Comparison of ENCODE assay signal across 8 mouse cellular contexts in the genomic region with DNA sequence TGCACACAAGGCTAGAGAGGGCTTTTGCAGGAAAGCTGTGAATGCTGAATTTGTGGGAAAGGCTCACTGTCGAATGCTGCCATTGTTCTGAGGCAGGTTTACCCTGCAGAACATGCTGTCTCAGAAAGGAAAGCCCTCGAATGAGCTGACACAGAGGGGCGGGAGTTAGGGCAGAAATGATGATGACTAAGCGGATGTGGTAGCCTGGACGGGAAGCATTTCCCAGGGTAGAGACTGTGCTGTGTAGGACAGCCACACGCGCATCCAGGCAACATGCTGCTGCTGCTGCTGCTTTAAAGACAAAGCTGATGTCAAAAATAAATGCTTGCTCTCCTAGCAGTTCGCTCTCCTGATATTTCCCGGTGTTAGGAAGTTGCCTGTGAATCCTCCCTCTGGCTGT. TPM values are rescaled to one million over a fixed set of nuclear protein-coding genes. Genes with fewer than 3 reads are reported as not detected.
A peak's percentile ranks its signal among the peaks of the same experiment; 100 is the strongest.
DNase-seq lines count a peak whose midpoint lies in the region; ATAC-seq and TF ChIP-seq lines count a peak whose summit lies in the region.

No protein-coding gene starts in this region.

- H3K9me3 ChIP-seq in heart, embryonic 11.5 days (replicated peaks; ENCODE audit: control insufficient read depth, low read length), result no peaks in the 10 kb centered on the region
- no peaks in the 10 kb centered on the region for H3K9me3 ChIP-seq in MEL (replicated peaks; ENCODE audit: insufficient read depth, low read length)
- no peaks in the 10 kb centered on the region for H3K9me3 ChIP-seq in embryonic facial prominence, embryonic 11.5 days (replicated peaks; ENCODE audit: control insufficient read depth, low read length)
- H3K9me3 ChIP-seq in liver, embryonic 13.5 days (replicated peaks), result no peaks in the 10 kb centered on the region

- no peak for TF ChIP-seq EP300 in MEL (IDR thresholded peaks at IDR 0.05; ENCODE audit: low read depth in 1 of 2, low read length in 2 of 2)

- TF ChIP-seq CTCF in MEL (IDR thresholded peaks at IDR 0.05 in 2 of 3, conservative IDR thresholded peaks at IDR 0.05 in 1 of 3; ENCODE audit: control insufficient read depth in 1 of 3, insufficient read depth in 1 of 3, low read depth in 2 of 3, low read length in 3 of 3, poor library complexity in 1 of 3, severe bottlenecking in 1 of 3), result no peak

- no peak for TF ChIP-seq RAD21 in MEL (IDR thresholded peaks at IDR 0.05; ENCODE audit: low read depth, low read length)

- no peak overlapping the region for H3K4me2 ChIP-seq in heart, embryonic 11.5 days
- H3K4me2 ChIP-seq in embryonic facial prominence, embryonic 11.5 days (ENCODE audit: low read depth, low read length), result no peak overlapping the region
- no peak overlapping the region for H3K4me2 ChIP-seq in liver, embryonic 13.5 days

- peak; percentile 62 for DNase-seq in heart, adult 8-10 months (ENCODE audit: low spot score)
- DNase-seq in MEL (ENCODE audit: low read depth, low spot score), result peak; percentile 28
- peak; percentile 13 for DNase-seq in embryonic facial prominence, embryonic 11.5 days (ENCODE audit: low spot score)
- peak; percentile 19 for DNase-seq in liver, embryonic 13.5 days
- peak; percentile 18 for DNase-seq in retina, embryonic 14.5 days (ENCODE audit: low spot score)
- DNase-seq in frontal cortex, postnatal 36 days (ENCODE audit: low spot score in 2 of 2), result no peak

- no peak for TF ChIP-seq POLR2A in MEL (IDR thresholded peaks at IDR 0.05; ENCODE audit: control insufficient read depth in 1 of 2, insufficient read depth in 1 of 2, low read depth in 1 of 2, low read length in 2 of 2, poor library complexity in 1 of 2)

- no peak overlapping the region for H3K9ac ChIP-seq in heart, embryonic 11.5 days (ENCODE audit: low read depth, low read length)
- H3K9ac ChIP-seq in MEL (ENCODE audit: control insufficient read depth, low read depth, low read length, poor library complexity, severe bottlenecking), result no peak overlapping the region
- no peak overlapping the region for H3K9ac ChIP-seq in embryonic facial prominence, embryonic 11.5 days (replicated peaks; ENCODE audit: low read length)
- no peak overlapping the region for H3K9ac ChIP-seq in liver, embryonic 13.5 days

- H3K4me1 ChIP-seq in heart, embryonic 11.5 days (ENCODE audit: control insufficient read depth, insufficient read depth, low read length), result no peaks in the 10 kb centered on the region
- H3K4me1 ChIP-seq in MEL (ENCODE audit: control insufficient read depth in 1 of 2, insufficient read depth in 2 of 2, low read length in 2 of 2), result no peaks in the 10 kb centered on the region
- no peaks in the 10 kb centered on the region for H3K4me1 ChIP-seq in embryonic facial prominence, embryonic 11.5 days (ENCODE audit: control insufficient read depth, insufficient read depth, low read length)
- H3K4me1 ChIP-seq in liver, embryonic 13.5 days (replicated peaks), result peaks cover 7% of the 10 kb centered on the region; the same call in 1 of the 2 replicates

- H3K79me2 ChIP-seq in MEL (ENCODE audit: control insufficient read depth, insufficient read depth, low read length, poor library complexity), result no peaks in the 10 kb centered on the region

- no peak for ATAC-seq in heart, embryonic 11.5 days (replicated peaks; ENCODE audit: insufficient number of reproducible peaks, low FRiP score, low TSS enrichment)
- no peak for ATAC-seq in embryonic facial prominence, embryonic 11.5 days (replicated peaks; ENCODE audit: insufficient number of reproducible peaks, low FRiP score, low TSS enrichment, low read depth)
- ATAC-seq in liver, embryonic 13.5 days (ENCODE audit: low read depth), result peak; percentile 64; the same call in 1 of the 2 replicates
- ATAC-seq in erythroblast, adult 5-6 weeks (replicated peaks; ENCODE audit: low FRiP score, poor library complexity, severe bottlenecking), result no peak

- no peak overlapping the region for H3K27ac ChIP-seq in heart, embryonic 11.5 days (ENCODE audit: low read depth, low read length)
- H3K27ac ChIP-seq in MEL (ENCODE audit: control insufficient read depth, low read depth, low read length), result no peak overlapping the region
- no peak overlapping the region for H3K27ac ChIP-seq in embryonic facial prominence, embryonic 11.5 days (replicated peaks; ENCODE audit: low read depth, low read length)
- H3K27ac ChIP-seq in liver, embryonic 13.5 days, result no peak overlapping the region; the same call in 1 of the 2 replicates

- no peak overlapping the region for H3K4me3 ChIP-seq in heart, embryonic 11.5 days (ENCODE audit: low read depth, low read length)
- H3K4me3 ChIP-seq in MEL (ENCODE audit: control insufficient read depth in 1 of 2, insufficient read depth in 1 of 2, low read depth in 2 of 2, low read length in 2 of 2), result no peak overlapping the region
- no peak overlapping the region for H3K4me3 ChIP-seq in embryonic facial prominence, embryonic 11.5 days (ENCODE audit: low read depth, low read length)
- no peak overlapping the region for H3K4me3 ChIP-seq in liver, embryonic 13.5 days (replicated peaks)

- WGBS in heart, embryonic 11.5 days (ENCODE audit: insufficient replicate concordance), result 51% methylated on average over 9 of the region's 9 CpGs
- WGBS in embryonic facial prominence, embryonic 11.5 days, result 41% methylated on average over 9 of the region's 9 CpGs
- 20% methylated on average over 9 of the region's 9 CpGs for WGBS in liver, embryonic 13.5 days (ENCODE audit: insufficient replicate concordance)

- H3K27me3 ChIP-seq in heart, embryonic 11.5 days (ENCODE audit: control insufficient read depth, insufficient read depth, low read length), result no peaks in the 10 kb centered on the region
- no peaks in the 10 kb centered on the region; a peak in 1 of 4 replicates for H3K27me3 ChIP-seq in MEL (ENCODE audit: control insufficient read depth in 1 of 2, insufficient read depth in 2 of 2, low read length in 2 of 2)
- H3K27me3 ChIP-seq in embryonic facial prominence, embryonic 11.5 days (ENCODE audit: control insufficient read depth, insufficient read depth, low read length), result no peaks in the 10 kb centered on the region
- no peaks in the 10 kb centered on the region for H3K27me3 ChIP-seq in liver, embryonic 13.5 days

- peaks cover 4% of the 10 kb centered on the region; the same call in 1 of the 2 replicates for H3K36me3 ChIP-seq in heart, embryonic 11.5 days (ENCODE audit: control insufficient read depth, insufficient read depth, low read length)
- no peaks in the 10 kb centered on the region for H3K36me3 ChIP-seq in MEL (ENCODE audit: control insufficient read depth in 1 of 2, insufficient read depth in 2 of 2, low read length in 2 of 2)
- H3K36me3 ChIP-seq in embryonic facial prominence, embryonic 11.5 days (replicated peaks; ENCODE audit: control insufficient read depth, insufficient read depth, low read depth, low read length), result no peaks in the 10 kb centered on the region
- H3K36me3 ChIP-seq in liver, embryonic 13.5 days, result no peaks in the 10 kb centered on the region; the same call in 1 of the 2 replicates

TF ChIP-seq in MEL, 35 proteins besides CTCF, POLR2A, EP300 and RAD21:
- TF ChIP-seq MEF2A (IDR thresholded peaks at IDR 0.05; ENCODE audit: extremely low read depth, insufficient replicate concordance, low read depth, low read length, poor library complexity, severe bottlenecking), result no peak
- no peak for TF ChIP-seq MYB (IDR thresholded peaks at IDR 0.05; ENCODE audit: low read depth, low read length)
- TF ChIP-seq KAT2A (conservative IDR thresholded peaks at IDR 0.05; ENCODE audit: low read depth, low read length), result no peak
- TF ChIP-seq NELFE (IDR thresholded peaks at IDR 0.05; ENCODE audit: low read depth, low read length), result no peak
- no peak for TF ChIP-seq MAX (IDR thresholded peaks at IDR 0.05; ENCODE audit: low read length)
- TF ChIP-seq ZMIZ1 (IDR thresholded peaks at IDR 0.05; ENCODE audit: low read depth, low read length), result no peak
- TF ChIP-seq MAFK (IDR thresholded peaks at IDR 0.05; ENCODE audit: borderline replicate concordance, low read depth, low read length), result no peak
- no peak for TF ChIP-seq RCOR1 (IDR thresholded peaks at IDR 0.05; ENCODE audit: low read depth, low read length)
- no peak for TF ChIP-seq ZKSCAN1 (IDR thresholded peaks at IDR 0.05; ENCODE audit: low read depth, low read length)
- no peak for TF ChIP-seq GABPA (IDR thresholded peaks at IDR 0.05; ENCODE audit: low read depth, low read length)
- no peak for TF ChIP-seq POLR2AphosphoS5 (IDR thresholded peaks at IDR 0.05; ENCODE audit: borderline replicate concordance, low read depth, low read length)
- no peak for TF ChIP-seq ELF1 (IDR thresholded peaks at IDR 0.05; ENCODE audit: low read depth, low read length)
- no peak for TF ChIP-seq TAL1 (IDR thresholded peaks at IDR 0.05; ENCODE audit: low read length)

RNA-seq across cellular contexts. Expression of gene Map7, which starts 24.9 kb away (rescaled TPM):
- 10 to 100 TPM; 13.7 to 20.4 (median 15.3) TPM for total RNA-seq in heart, adult 8-10 months (2022)
- polyA plus RNA-seq in heart, embryonic 11.5 days (2014; fragmentation: Nextera tagmentation; extraction: Ambion mirVana), result 2.8 and 3.9 TPM in 2 replicates
- 2.7 and 3.1 TPM in 2 replicates for total RNA-seq in MEL (2012; rRNA removed)
- polyA plus RNA-seq in MEL (2012; ENCODE audit: insufficient read depth in 1 of 2, insufficient read length in 2 of 2, low read depth in 1 of 2, low replicate concordance in 2 of 2, missing spikeins in 1 of 2), result 1 to 10 TPM in 1 of 2 experiments, not detected in 1; 9.5 TPM
- 4.8 and 5.7 TPM in 2 replicates for polyA plus RNA-seq in embryonic facial prominence, embryonic 11.5 days (2014; fragmentation: Nextera tagmentation; extraction: Ambion mirVana)
- polyA plus RNA-seq in liver, embryonic 13.5 days (2015; fragmentation: Nextera tagmentation; extraction: Ambion mirVana), result 4.3 TPM in 2 replicates
- 0.96 TPM in 1 of 2 replicates, not detected in the other for total RNA-seq in erythroblast, adult 5-6 weeks (2015; ENCODE audit: low replicate concordance)
- total RNA-seq in erythroblast, adult 5-6 weeks (2017; ENCODE audit: low replicate concordance), result 2.8 and 11.3 TPM in 2 replicates

Comparison
In these comparisons a context has a peak if more than half of its experiments do, and no peak if none do; other contexts are left out.
1. DNase-seq: peak in heart, adult 8-10 months (single experiment), MEL (single experiment), embryonic facial prominence, embryonic 11.5 days (single experiment), liver, embryonic 13.5 days (single experiment) and retina, embryonic 14.5 days (single experiment); none in frontal cortex, postnatal 36 days (0 of 2).